Mouse (Mus musculus): ENCODE results near the gene Lyg1.

DNA sequence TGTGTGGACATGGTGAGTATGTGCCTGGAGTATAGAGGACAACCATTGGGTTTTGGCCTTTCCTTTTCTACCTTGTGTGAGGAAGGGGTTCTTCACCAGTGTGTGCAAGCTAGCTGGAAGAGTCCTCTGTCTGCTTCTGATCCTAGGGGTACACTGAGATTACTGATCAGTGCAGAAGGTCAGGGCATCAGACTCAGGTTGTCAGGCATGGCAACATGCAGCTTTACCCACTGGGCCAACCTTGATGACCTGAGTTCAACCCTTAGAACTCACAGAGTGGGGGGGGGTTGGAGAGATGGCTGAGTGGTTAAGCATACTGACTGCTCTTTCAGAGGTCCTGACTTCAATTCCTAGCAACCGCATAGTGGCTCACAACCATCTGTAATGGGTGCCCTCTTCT, 26.8 kb upstream of the Lyg1 start:
- TF ChIP-seq CTCF (IDR thresholded peaks at IDR 0.05; ENCODE audit: low read depth, low read length) (no peak), POLR2A (IDR thresholded peaks at IDR 0.05; ENCODE audit: extremely low read depth, insufficient read depth, low read length) (no peak)

Measured in liver, adult 2 months (tissue).